Mouse (Mus musculus) hindbrain, embryonic 12.5 days (tissue): ENCODE data around the gene Mccc2. TPM values are rescaled to one million over a fixed set of nuclear protein-coding genes. Genes with fewer than 3 reads are reported as not detected.
"Not testable (repeated sequence)": the region's sequence is repeated elsewhere in the genome, so short reads cannot be mapped to it uniquely, and the experiment has no call there.

Experiments used
- ATAC-seq: fragments of 200-750 bp; cut with Nextera tagmentation; 2 replicates; pipeline ENCODE4 v1.8.0; 2017; ENCODE audit warnings: moderate TSS enrichment; ENCODE audit not compliant: low FRiP score
- H3K27ac ChIP-seq: fragments of 300-500 bp; sonication (generic); 2 replicates; pipeline ENCODE4 v1.5.1; 2016; ENCODE audit warnings: mild to moderate bottlenecking
- H3K27me3 ChIP-seq: fragments of 300-500 bp; sonication (generic); 2 replicates; pipeline ENCODE4 v1.6.1; 2016; ENCODE audit warnings: mild to moderate bottlenecking
- H3K36me3 ChIP-seq: fragments of 300-500 bp; sonication (generic); 2 replicates; pipeline ENCODE4 v1.6.1; 2016; ENCODE audit warnings: mild to moderate bottlenecking
- H3K4me1 ChIP-seq: fragments of 300-500 bp; sonication (generic); 2 replicates; pipeline ENCODE4 v1.6.1; 2016
- H3K4me2 ChIP-seq: fragments of 300-500 bp; sonication (generic); replicated peaks from 2 replicates; pipeline ENCODE4 v1.6.1; 2016; ENCODE audit warnings: mild to moderate bottlenecking
- H3K4me3 ChIP-seq: fragments of 300-500 bp; sonication (generic); 2 replicates; pipeline ENCODE4 v1.5.1; 2016; ENCODE audit warnings: mild to moderate bottlenecking
- H3K9ac ChIP-seq: fragments of 300-500 bp; sonication (generic); 2 replicates; pipeline ENCODE4 v1.6.1; 2016; ENCODE audit warnings: mild to moderate bottlenecking, moderate library complexity
- H3K9me3 ChIP-seq: fragments of 300-500 bp; sonication (generic); replicated peaks from 2 replicates; pipeline ENCODE4 v1.6.1; 2016; ENCODE audit warnings: mild to moderate bottlenecking
- WGBS: fragments of 180-500 bp; shearing (Covaris S2); methylation state at CpG from one replicate; pipeline ENCODE4 v1.1.7; 2016; 5-methylcytosine and 5-hydroxymethylcytosine counted together
- polyA plus RNA-seq: library from polyadenylated mRNA; unstranded; fragments of >200 nt; fragmentation: Nextera tagmentation; extraction: Ambion mirVana; gene quantifications from 2 replicates; pipeline ENCODE4 v1.2.1, GENCODE M21; 2016

Mccc2 gene
- polyA plus RNA-seq, result 36.4 and 37.9 TPM in 2 replicates

DNA sequence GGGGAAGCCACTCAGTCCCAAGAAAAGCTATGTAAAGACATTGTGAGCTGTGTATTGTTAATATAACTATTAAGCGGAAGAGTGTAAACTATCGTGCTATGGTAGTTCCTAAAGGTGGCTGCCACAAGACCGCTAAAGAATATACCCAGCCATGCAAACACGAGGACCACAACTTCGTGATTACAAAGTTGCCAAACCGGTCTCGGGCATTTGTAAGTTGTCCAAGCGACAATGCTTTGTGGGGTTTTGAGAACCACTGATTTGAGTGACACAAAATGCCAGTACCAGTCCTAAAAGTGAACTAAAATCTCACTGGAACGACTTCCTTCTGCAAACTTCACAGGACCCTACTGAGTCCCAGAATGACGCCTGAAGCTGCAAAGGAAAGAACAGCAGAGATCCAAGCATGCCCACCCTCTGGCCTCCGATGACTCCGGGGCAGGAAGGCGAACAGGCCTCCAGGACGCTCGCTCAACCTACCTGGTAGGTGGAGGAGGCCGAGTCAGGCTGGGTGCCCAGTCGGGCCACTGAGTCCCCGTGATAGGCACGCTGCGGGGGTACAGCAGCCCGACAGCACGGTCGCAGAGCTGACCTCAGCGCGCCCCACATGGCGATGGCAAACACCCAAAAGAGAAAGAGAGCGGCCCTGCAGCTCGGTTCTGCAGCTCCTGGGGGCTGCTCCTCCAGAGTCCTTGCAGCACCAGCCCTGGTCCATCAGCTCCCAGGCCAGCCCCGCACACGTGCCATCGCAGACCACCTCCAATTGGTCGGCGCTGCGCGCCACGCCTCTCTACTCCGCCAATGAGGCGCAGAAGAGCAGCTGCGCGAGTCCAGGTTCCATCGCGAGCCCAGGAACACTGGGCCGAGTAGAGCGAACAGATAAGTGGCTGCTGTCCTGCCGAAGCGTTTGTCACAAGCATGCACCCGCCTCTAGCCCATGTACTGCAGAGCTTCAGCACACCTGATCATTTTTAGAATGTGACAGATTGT is at the start of gene Mccc2:
TSS of gene Mccc2 (minus strand) at position 734 of the 990 bp plus-strand sequence.
- H3K4me1 ChIP-seq, result peaks cover 23% of the 10 kb centered on the region
- peak within 1 kb of the TSS; percentile 63 for H3K4me3 ChIP-seq
- H3K4me2 ChIP-seq, result peak within 1 kb of the TSS; percentile 81
- peaks cover 5% of the 10 kb centered on the region; the same call in 1 of the 2 replicates for H3K36me3 ChIP-seq
- no peaks in the 10 kb centered on the region for H3K9me3 ChIP-seq
- H3K27ac ChIP-seq, result peak within 1 kb of the TSS; percentile 40
- no peaks in the 10 kb centered on the region for H3K27me3 ChIP-seq
- 4% methylated on average over 47 of the region's 47 CpGs for WGBS
- peak within 1 kb of the TSS; percentile 74 for H3K9ac ChIP-seq
- peak; percentile 100 for ATAC-seq

DNA sequence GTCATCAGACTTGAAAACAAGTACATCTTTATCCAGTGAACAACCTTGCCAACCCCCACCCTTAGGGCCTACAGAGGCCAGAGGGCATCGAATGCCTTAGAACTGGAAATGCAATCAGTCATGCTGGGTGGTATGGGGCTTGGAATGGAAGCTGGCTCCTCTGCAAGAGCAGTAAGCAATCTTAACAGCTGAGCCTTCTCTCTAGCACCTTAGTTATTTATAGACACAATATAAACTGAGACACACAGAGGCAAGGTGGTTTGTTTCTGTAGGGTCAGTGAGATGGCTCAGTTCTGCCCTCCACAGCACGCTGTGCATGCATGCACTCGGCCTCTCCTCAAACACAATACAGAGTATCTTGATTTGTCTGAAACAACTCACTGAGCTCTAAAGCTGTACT is 48.5 kb upstream of the Mccc2 start:
- H3K27ac ChIP-seq, result no peak overlapping the region
- H3K4me2 ChIP-seq, result no peak overlapping the region
- 96% methylated on average over 3 of the region's 3 CpGs for WGBS
- no peaks in the 10 kb centered on the region for H3K27me3 ChIP-seq
- no peaks in the 10 kb centered on the region for H3K9me3 ChIP-seq
- no peaks in the 10 kb centered on the region for H3K4me1 ChIP-seq
- no peak for ATAC-seq
- no peak overlapping the region for H3K9ac ChIP-seq
- peaks cover 60% of the 10 kb centered on the region for H3K36me3 ChIP-seq
- H3K4me3 ChIP-seq, result no peak overlapping the region

- H3K36me3 ChIP-seq, result peaks cover 76% of the 10 kb centered on the region
- H3K27ac ChIP-seq, H3K4me1 ChIP-seq, H3K4me3 ChIP-seq, ATAC-seq, H3K27me3 ChIP-seq, H3K9me3 ChIP-seq, H3K4me2 ChIP-seq, H3K9ac ChIP-seq: not testable (repeated sequence)
- WGBS, result 95% methylated on average over 8 of the region's 8 CpGs
These were observed 42.3 kb upstream of the Mccc2 start for GRCm38 (mm10) chr13:100057738-100058137.

DNA sequence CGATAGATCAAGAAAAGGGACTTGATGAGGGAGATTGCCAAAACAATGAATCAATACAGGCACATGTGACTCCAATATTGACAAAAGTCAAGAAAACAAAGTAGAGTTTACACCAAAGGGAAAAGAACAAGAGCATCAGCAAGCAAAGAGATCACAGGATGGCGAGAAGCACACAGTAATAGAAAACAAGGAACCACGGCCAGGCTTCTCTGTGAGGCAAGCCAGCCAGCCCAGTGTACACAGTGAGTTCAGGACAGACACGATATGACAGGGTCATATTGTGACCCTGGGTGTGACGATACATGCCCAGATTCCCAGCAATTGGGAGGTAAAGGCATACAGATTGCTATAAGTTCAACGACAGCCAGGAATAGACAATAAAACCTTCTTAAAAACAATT is 10.6 kb upstream of the Mccc2 start:
- H3K36me3 ChIP-seq, result peaks cover 71% of the 10 kb centered on the region
- H3K27me3 ChIP-seq, result no peaks in the 10 kb centered on the region
- no peak overlapping the region for H3K4me3 ChIP-seq
- no peaks in the 10 kb centered on the region for H3K4me1 ChIP-seq
- no peak overlapping the region for H3K9ac ChIP-seq
- no peak overlapping the region for H3K27ac ChIP-seq
- no peaks in the 10 kb centered on the region for H3K9me3 ChIP-seq
- 93% methylated on average over 6 of the region's 6 CpGs for WGBS
- ATAC-seq, result no peak
- no peak overlapping the region for H3K4me2 ChIP-seq

GRCm38 (mm10) chr13:100016891-100017290 is 1.5 kb upstream of the Mccc2 start:
- ATAC-seq, result no peak
- H3K4me2 ChIP-seq, result no peak overlapping the region
- WGBS, result 93% methylated on average over 9 of the region's 9 CpGs
- H3K4me1 ChIP-seq, result peaks cover 23% of the 10 kb centered on the region
- H3K36me3 ChIP-seq, result peaks cover 12% of the 10 kb centered on the region
- no peak overlapping the region for H3K27ac ChIP-seq
- no peak overlapping the region for H3K4me3 ChIP-seq
- no peak overlapping the region for H3K9ac ChIP-seq
- H3K9me3 ChIP-seq, result no peaks in the 10 kb centered on the region
- no peaks in the 10 kb centered on the region for H3K27me3 ChIP-seq

- peaks cover 23% of the 10 kb centered on the region for H3K4me1 ChIP-seq
- no peaks in the 10 kb centered on the region for H3K27me3 ChIP-seq
- WGBS, result 13% methylated on average over 8 of the region's 8 CpGs
- peak overlapping the region; percentile 64 for H3K9ac ChIP-seq
- H3K4me2 ChIP-seq, result peak overlapping the region; percentile 81
- ATAC-seq, result peak; percentile 54
- peaks cover 9% of the 10 kb centered on the region for H3K36me3 ChIP-seq
- H3K4me3 ChIP-seq, result peak overlapping the region; percentile 63
- H3K27ac ChIP-seq, result peak overlapping the region; percentile 40
- H3K9me3 ChIP-seq, result no peaks in the 10 kb centered on the region
These were observed 498 bp upstream of the Mccc2 start for GRCm38 (mm10) chr13:100015937-100016336.

DNA sequence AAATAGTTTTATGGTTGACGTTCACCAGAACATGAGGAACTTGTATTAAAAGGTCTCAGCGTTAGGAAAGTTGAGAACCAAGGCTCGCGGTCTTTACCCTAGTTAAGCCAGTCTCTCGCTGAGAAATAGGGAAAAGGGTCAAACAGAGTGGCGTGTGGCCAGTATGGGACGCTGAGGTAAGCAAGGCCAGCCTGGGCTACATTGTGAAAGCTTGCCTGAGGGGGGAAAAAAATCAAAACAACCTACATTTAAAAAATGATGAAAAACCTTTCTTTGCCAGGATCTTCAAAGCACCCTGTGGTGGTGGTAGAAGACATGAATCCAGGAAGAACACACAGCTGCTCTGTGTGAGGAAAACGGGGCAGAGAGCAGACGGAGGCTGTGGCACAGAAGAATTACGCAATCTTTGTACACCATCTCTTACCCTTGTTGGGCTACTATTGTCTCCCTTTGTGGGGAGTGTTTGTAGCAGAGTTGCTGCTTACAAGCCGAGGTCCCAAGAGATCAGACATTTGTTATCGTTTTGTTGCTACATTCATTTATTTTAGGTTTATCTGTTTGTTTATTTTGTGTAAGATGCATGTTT is 9.4 kb downstream of the Mccc2 start:
- no peaks in the 10 kb centered on the region for H3K9me3 ChIP-seq
- no peaks in the 10 kb centered on the region for H3K36me3 ChIP-seq
- ATAC-seq, result no peak
- H3K4me2 ChIP-seq, result no peak overlapping the region
- WGBS, result 91% methylated on average over 12 of the region's 12 CpGs
- H3K4me3 ChIP-seq, result no peak overlapping the region
- no peak overlapping the region for H3K27ac ChIP-seq
- H3K9ac ChIP-seq, result no peak overlapping the region
- H3K4me1 ChIP-seq, result peaks cover 5% of the 10 kb centered on the region; the same call in 1 of the 2 replicates
- no peaks in the 10 kb centered on the region for H3K27me3 ChIP-seq

- H3K27ac ChIP-seq, result no peak overlapping the region
- peaks cover 5% of the 10 kb centered on the region; the same call in 1 of the 2 replicates for H3K4me1 ChIP-seq
- H3K9me3 ChIP-seq, result no peaks in the 10 kb centered on the region
- no peak for ATAC-seq
- no peak overlapping the region for H3K9ac ChIP-seq
- no peaks in the 10 kb centered on the region for H3K36me3 ChIP-seq
- no peak overlapping the region for H3K4me3 ChIP-seq
- 43% methylated on average over 5 of the region's 5 CpGs for WGBS
- H3K27me3 ChIP-seq, result no peaks in the 10 kb centered on the region
- no peak overlapping the region for H3K4me2 ChIP-seq
These were observed 13.6 kb downstream of the Mccc2 start for GRCm38 (mm10) chr13:100001790-100002196.

DNA sequence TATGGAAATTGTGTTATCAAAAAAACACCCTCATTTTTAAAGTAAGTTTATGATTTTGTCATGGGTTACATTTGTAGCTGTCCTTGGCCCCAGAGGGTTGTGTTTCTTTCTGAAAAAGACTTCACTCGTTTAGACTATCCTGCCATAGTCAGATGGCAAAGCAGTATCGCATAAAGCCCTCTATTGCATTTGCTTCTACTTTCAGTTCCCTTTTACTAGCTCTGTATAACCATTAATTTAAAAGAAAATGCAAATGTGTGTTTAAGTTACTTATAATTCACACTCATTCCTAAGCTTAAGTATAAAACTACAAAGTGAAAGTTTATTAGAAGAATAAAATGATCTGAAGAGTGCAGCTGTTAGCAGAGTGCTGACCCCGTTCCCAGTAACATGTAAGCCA is 16.4 kb downstream of the Mccc2 start:
- no peak for ATAC-seq
- H3K9me3 ChIP-seq, result no peaks in the 10 kb centered on the region
- peaks cover 5% of the 10 kb centered on the region; the same call in 1 of the 2 replicates for H3K4me1 ChIP-seq
- no peaks in the 10 kb centered on the region for H3K36me3 ChIP-seq
- H3K27me3 ChIP-seq, result no peaks in the 10 kb centered on the region
- 91% methylated on average over 3 of the region's 3 CpGs for WGBS
- H3K9ac ChIP-seq, result no peak overlapping the region
- H3K4me2 ChIP-seq, result no peak overlapping the region
- H3K27ac ChIP-seq, result no peak overlapping the region
- no peak overlapping the region for H3K4me3 ChIP-seq

GRCm38 (mm10) chr13:99998099-99998498 is 17.3 kb downstream of the Mccc2 start:
- no peaks in the 10 kb centered on the region for H3K9me3 ChIP-seq
- WGBS, result 79% methylated on average over 3 of the region's 3 CpGs

DNA sequence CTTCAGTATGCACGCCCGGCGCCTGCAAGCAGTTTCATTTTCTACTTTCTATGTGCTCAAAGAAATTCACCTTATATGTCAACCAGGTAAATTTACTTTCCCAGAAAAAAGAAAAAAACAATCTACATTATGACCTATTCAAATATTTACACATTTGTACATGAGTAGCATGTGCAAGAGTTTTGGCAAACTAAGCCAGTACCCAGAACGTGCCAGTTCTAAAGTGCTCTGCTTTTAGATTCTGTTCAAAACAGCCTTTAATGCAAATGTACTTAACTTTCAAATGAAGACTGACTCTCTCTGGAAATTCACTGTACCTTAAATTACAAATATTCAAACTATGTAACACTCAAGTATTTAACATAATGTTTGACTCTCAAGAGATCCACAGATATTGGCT is 25.8 kb downstream of the Mccc2 start:
- Histone ChIP-seq H3K27me3 (no peaks in the 10 kb centered on the region), H3K4me1 (no peaks in the 10 kb centered on the region), H3K4me3 (no peak overlapping the region), H3K36me3 (peaks cover 26% of the 10 kb centered on the region; the same call in 1 of the 2 replicates), H3K9me3 (no peaks in the 10 kb centered on the region), H3K9ac (no peak overlapping the region), H3K27ac (no peak overlapping the region), H3K4me2 (no peak overlapping the region)
- WGBS, result 96% methylated on average over 4 of the region's 4 CpGs
- no peak for ATAC-seq

More at GRCm38 (mm10) chr13:99998099-99998498, 17.3 kb downstream of the Mccc2 start:
- H3K4me1 ChIP-seq, result peaks cover 5% of the 10 kb centered on the region; the same call in 1 of the 2 replicates
- H3K4me2 ChIP-seq, result no peak overlapping the region
- H3K4me3 ChIP-seq, result no peak overlapping the region
- no peak for ATAC-seq
- no peaks in the 10 kb centered on the region for H3K27me3 ChIP-seq
- no peak overlapping the region for H3K27ac ChIP-seq
- H3K9ac ChIP-seq, result no peak overlapping the region
- H3K36me3 ChIP-seq, result no peaks in the 10 kb centered on the region

DNA sequence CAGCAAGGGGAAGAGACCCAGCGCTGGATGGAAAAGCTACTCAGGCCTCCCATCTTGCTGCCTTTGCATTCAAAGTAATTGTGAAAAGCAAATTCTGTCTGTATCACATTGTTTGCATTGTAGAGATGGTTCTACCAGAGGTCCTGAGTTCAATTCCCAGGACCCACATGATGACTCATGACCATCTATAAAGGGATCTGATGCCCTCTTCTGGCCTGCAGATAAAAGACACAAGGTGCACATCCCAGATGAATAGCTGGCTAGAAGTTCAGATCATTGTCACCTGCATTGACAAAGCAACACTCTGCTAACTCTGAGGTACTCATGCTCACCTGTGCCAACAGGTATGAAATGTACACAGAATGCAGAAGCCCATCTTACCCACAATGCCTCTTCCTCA is 32.1 kb downstream of the Mccc2 start:
- ATAC-seq, result no peak
- no peaks in the 10 kb centered on the region for H3K27me3 ChIP-seq

More for the DNA sequence above, 32.1 kb downstream of the Mccc2 start:
- Histone ChIP-seq H3K4me2 (no peak overlapping the region), H3K9me3 (no peaks in the 10 kb centered on the region), H3K27ac (no peak overlapping the region), H3K4me1 (no peaks in the 10 kb centered on the region), H3K9ac (no peak overlapping the region), H3K36me3 (peaks cover 10% of the 10 kb centered on the region; the same call in 1 of the 2 replicates), H3K4me3 (no peak overlapping the region)
- 81% methylated on average over 1 of the region's 1 CpGs for WGBS
